Mouse (Mus musculus): Measurements from ENCODE around the gene Ano3. TPM values are rescaled to one million over a fixed set of nuclear protein-coding genes. Genes with fewer than 3 reads are reported as not detected.

The Ano3 gene
- polyA plus RNA-seq, 1 experiment from 2014 or later, result 0.66 TPM

GRCm38 (mm10) chr2:110865584-110865983 lies 85.1 kb downstream of the Ano3 start:
- no peaks in the 10 kb centered on the region for H3K9me3 ChIP-seq (replicated peaks; ENCODE audit: control insufficient read depth, low read length)
- no peak overlapping the region for H3K4me2 ChIP-seq
- no peaks in the 10 kb centered on the region for H3K27me3 ChIP-seq (ENCODE audit: control insufficient read depth, insufficient read depth, low read length)
- 67% methylated on average over 3 of the region's 3 CpGs for WGBS (ENCODE audit: insufficient replicate concordance)
- H3K9ac ChIP-seq (ENCODE audit: low read depth, low read length), result no peak overlapping the region
- no peaks in the 10 kb centered on the region for H3K4me1 ChIP-seq (ENCODE audit: control insufficient read depth, insufficient read depth, low read length)
- ATAC-seq (replicated peaks; ENCODE audit: insufficient number of reproducible peaks, low FRiP score, low TSS enrichment), result no peak
- H3K4me3 ChIP-seq (ENCODE audit: low read depth, low read length), result no peak overlapping the region
- no peak overlapping the region for H3K27ac ChIP-seq (ENCODE audit: low read depth, low read length)
- H3K36me3 ChIP-seq (ENCODE audit: control insufficient read depth, insufficient read depth, low read length), result no peaks in the 10 kb centered on the region

GRCm38 (mm10) chr2:110863376-110863775 lies 87.3 kb downstream of the Ano3 start:
- Histone ChIP-seq H3K36me3 (ENCODE audit: control insufficient read depth, insufficient read depth, low read length) (no peaks in the 10 kb centered on the region), H3K9me3 (replicated peaks; ENCODE audit: control insufficient read depth, low read length) (no peaks in the 10 kb centered on the region), H3K9ac (ENCODE audit: low read depth, low read length) (no peak overlapping the region), H3K4me1 (ENCODE audit: control insufficient read depth, insufficient read depth, low read length) (no peaks in the 10 kb centered on the region), H3K4me2 (no peak overlapping the region), H3K27ac (ENCODE audit: low read depth, low read length) (no peak overlapping the region), H3K4me3 (ENCODE audit: low read depth, low read length) (no peak overlapping the region), H3K27me3 (ENCODE audit: control insufficient read depth, insufficient read depth, low read length) (no peaks in the 10 kb centered on the region)
- whole genome bisulfite sequencing (ENCODE audit: insufficient replicate concordance), result 84% methylated on average over 4 of the region's 4 CpGs
- no peak for ATAC-seq (replicated peaks; ENCODE audit: insufficient number of reproducible peaks, low FRiP score, low TSS enrichment)

DNA sequence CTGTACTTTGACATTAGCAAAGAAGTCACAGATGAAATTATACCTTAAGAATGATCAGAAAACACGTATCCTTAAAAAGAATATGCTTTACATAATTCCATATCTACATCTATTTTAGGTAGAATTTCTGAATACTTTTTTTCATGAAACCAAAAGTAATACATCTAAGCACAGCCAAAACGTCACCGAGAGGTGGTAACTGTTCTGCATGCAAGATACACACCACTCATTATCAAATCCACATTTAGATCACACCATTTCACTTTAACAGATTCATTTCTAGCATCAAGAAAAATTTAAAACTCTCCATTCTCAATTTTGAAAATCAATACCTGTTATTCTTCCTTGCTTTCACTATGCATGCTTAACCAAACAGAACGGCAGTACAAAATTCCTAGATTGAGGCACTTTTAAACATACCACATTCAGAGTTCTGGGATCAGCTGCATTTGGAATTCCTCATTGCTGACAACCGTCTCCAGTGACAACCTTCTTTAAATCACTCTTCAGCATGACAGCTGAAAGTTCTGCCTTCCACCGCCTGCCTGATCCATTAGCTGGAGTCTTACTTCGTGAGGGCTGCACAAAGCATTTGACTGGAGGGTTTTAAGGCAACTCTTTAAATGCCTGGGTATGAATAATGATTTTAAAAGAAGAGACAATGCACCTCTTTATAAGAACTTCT lies 111.0 kb downstream of the Ano3 start:
- 41% methylated on average over 7 of the region's 7 CpGs for WGBS (ENCODE audit: insufficient replicate concordance)
- no peak for ATAC-seq (replicated peaks; ENCODE audit: insufficient number of reproducible peaks, low FRiP score, low TSS enrichment)

DNA sequence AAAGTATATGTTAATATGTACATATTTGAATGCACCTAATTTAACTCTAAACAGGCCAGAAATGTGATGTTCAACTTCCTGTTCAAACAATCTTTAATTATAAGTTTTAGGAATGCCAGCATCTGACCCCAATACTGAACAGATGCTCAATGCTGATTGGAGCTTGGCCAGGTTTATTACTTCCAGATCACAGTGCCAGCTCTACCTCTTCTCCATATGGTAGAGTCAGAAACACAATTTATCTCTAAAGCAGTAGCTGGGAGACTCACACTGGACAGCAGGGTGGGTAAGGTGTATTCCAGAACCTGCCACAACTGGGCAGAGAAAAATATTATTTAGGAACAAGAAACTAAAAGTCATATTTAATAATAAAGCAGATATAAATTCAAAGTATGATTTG lies 134.5 kb downstream of the Ano3 start:
- Histone ChIP-seq H3K4me1 (ENCODE audit: control insufficient read depth, insufficient read depth, low read length) (no peaks in the 10 kb centered on the region), H3K27me3 (ENCODE audit: control insufficient read depth, insufficient read depth, low read length) (no peaks in the 10 kb centered on the region), H3K9ac (ENCODE audit: low read depth, low read length) (no peak overlapping the region), H3K4me3 (ENCODE audit: low read depth, low read length) (no peak overlapping the region), H3K9me3 (replicated peaks; ENCODE audit: control insufficient read depth, low read length) (no peaks in the 10 kb centered on the region), H3K27ac (ENCODE audit: low read depth, low read length) (no peak overlapping the region), H3K4me2 (no peak overlapping the region), H3K36me3 (ENCODE audit: control insufficient read depth, insufficient read depth, low read length) (no peaks in the 10 kb centered on the region)
- no peak for ATAC-seq (replicated peaks; ENCODE audit: insufficient number of reproducible peaks, low FRiP score, low TSS enrichment)

More for the DNA sequence above, 111.0 kb downstream of the Ano3 start:
- no peak overlapping the region for H3K27ac ChIP-seq (ENCODE audit: low read depth, low read length)
- H3K9me3 ChIP-seq (replicated peaks; ENCODE audit: control insufficient read depth, low read length), result no peaks in the 10 kb centered on the region
- no peaks in the 10 kb centered on the region for H3K36me3 ChIP-seq (ENCODE audit: control insufficient read depth, insufficient read depth, low read length)
- H3K9ac ChIP-seq (ENCODE audit: low read depth, low read length), result no peak overlapping the region
- no peaks in the 10 kb centered on the region for H3K4me1 ChIP-seq (ENCODE audit: control insufficient read depth, insufficient read depth, low read length)
- no peak overlapping the region for H3K4me3 ChIP-seq (ENCODE audit: low read depth, low read length)
- H3K4me2 ChIP-seq, result no peak overlapping the region
- H3K27me3 ChIP-seq (ENCODE audit: control insufficient read depth, insufficient read depth, low read length), result no peaks in the 10 kb centered on the region

DNA sequence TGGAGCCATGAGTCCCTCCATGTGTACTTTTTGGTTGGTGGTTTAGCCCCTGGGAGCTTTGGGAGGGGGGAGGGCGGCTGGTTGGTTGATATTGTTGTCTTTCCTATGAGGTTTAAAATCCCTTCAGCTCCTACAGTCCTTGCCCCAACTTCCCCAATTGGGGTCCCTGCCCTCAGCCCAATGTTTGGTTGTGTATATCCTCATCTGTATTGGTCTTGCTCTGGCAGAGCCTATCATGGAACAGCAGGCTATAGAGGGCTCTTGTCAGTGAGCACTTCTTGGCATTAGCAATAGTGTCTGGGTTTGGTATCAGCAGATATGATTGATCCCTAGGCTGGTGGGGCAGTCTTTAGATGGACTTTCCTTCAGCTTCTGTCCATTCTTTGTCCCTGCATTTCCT lies 135.8 kb downstream of the Ano3 start:
- no peaks in the 10 kb centered on the region for H3K9me3 ChIP-seq (replicated peaks; ENCODE audit: control insufficient read depth, low read length)
- no peak for ATAC-seq (replicated peaks; ENCODE audit: insufficient number of reproducible peaks, low FRiP score, low TSS enrichment)
- 67% methylated on average over 1 of the region's 1 CpGs for WGBS (ENCODE audit: insufficient replicate concordance)

GRCm38 (mm10) chr2:110806302-110807093 lies 144.2 kb downstream of the Ano3 start:
- no peaks in the 10 kb centered on the region for H3K9me3 ChIP-seq (replicated peaks; ENCODE audit: control insufficient read depth, low read length)
- no peaks in the 10 kb centered on the region for H3K4me1 ChIP-seq (ENCODE audit: control insufficient read depth, insufficient read depth, low read length)
- no peak for ATAC-seq (replicated peaks; ENCODE audit: insufficient number of reproducible peaks, low FRiP score, low TSS enrichment)
- no peak overlapping the region for H3K9ac ChIP-seq (ENCODE audit: low read depth, low read length)
- no peaks in the 10 kb centered on the region for H3K36me3 ChIP-seq (ENCODE audit: control insufficient read depth, insufficient read depth, low read length)
- H3K27me3 ChIP-seq (ENCODE audit: control insufficient read depth, insufficient read depth, low read length), result no peaks in the 10 kb centered on the region
- no peak overlapping the region for H3K4me3 ChIP-seq (ENCODE audit: low read depth, low read length)
- no peak overlapping the region for H3K4me2 ChIP-seq
- 76% methylated on average over 5 of the region's 5 CpGs for WGBS (ENCODE audit: insufficient replicate concordance)
- H3K27ac ChIP-seq (ENCODE audit: low read depth, low read length), result no peak overlapping the region

More for the DNA sequence above, 135.8 kb downstream of the Ano3 start:
- Histone ChIP-seq H3K27me3 (ENCODE audit: control insufficient read depth, insufficient read depth, low read length) (no peaks in the 10 kb centered on the region), H3K4me1 (ENCODE audit: control insufficient read depth, insufficient read depth, low read length) (no peaks in the 10 kb centered on the region), H3K4me3 (ENCODE audit: low read depth, low read length) (no peak overlapping the region), H3K36me3 (ENCODE audit: control insufficient read depth, insufficient read depth, low read length) (no peaks in the 10 kb centered on the region), H3K4me2 (no peak overlapping the region), H3K27ac (ENCODE audit: low read depth, low read length) (no peak overlapping the region), H3K9ac (ENCODE audit: low read depth, low read length) (no peak overlapping the region)

GRCm38 (mm10) chr2:110795928-110796327 lies 154.8 kb downstream of the Ano3 start:
- no peak for ATAC-seq (replicated peaks; ENCODE audit: insufficient number of reproducible peaks, low FRiP score, low TSS enrichment)
- no peak overlapping the region for H3K9ac ChIP-seq (ENCODE audit: low read depth, low read length)
- 91% methylated on average over 1 of the region's 1 CpGs for WGBS (ENCODE audit: insufficient replicate concordance)
- no peak overlapping the region for H3K4me3 ChIP-seq (ENCODE audit: low read depth, low read length)
- H3K36me3 ChIP-seq (ENCODE audit: control insufficient read depth, insufficient read depth, low read length), result no peaks in the 10 kb centered on the region
- no peaks in the 10 kb centered on the region for H3K27me3 ChIP-seq (ENCODE audit: control insufficient read depth, insufficient read depth, low read length)
- H3K4me2 ChIP-seq, result no peak overlapping the region
- no peaks in the 10 kb centered on the region for H3K9me3 ChIP-seq (replicated peaks; ENCODE audit: control insufficient read depth, low read length)
- H3K27ac ChIP-seq (ENCODE audit: low read depth, low read length), result no peak overlapping the region
- no peaks in the 10 kb centered on the region for H3K4me1 ChIP-seq (ENCODE audit: control insufficient read depth, insufficient read depth, low read length)

- Histone ChIP-seq H3K4me3 (ENCODE audit: low read depth, low read length) (no peak overlapping the region), H3K9ac (ENCODE audit: low read depth, low read length) (no peak overlapping the region), H3K27me3 (ENCODE audit: control insufficient read depth, insufficient read depth, low read length) (no peaks in the 10 kb centered on the region), H3K9me3 (replicated peaks; ENCODE audit: control insufficient read depth, low read length) (no peaks in the 10 kb centered on the region), H3K36me3 (ENCODE audit: control insufficient read depth, insufficient read depth, low read length) (no peaks in the 10 kb centered on the region), H3K27ac (ENCODE audit: low read depth, low read length) (no peak overlapping the region), H3K4me2 (no peak overlapping the region), H3K4me1 (ENCODE audit: control insufficient read depth, insufficient read depth, low read length) (no peaks in the 10 kb centered on the region)
- WGBS (ENCODE audit: insufficient replicate concordance), result 63% methylated on average over 3 of the region's 3 CpGs
- no peak for ATAC-seq (replicated peaks; ENCODE audit: insufficient number of reproducible peaks, low FRiP score, low TSS enrichment)
Measured at GRCm38 (mm10) chr2:110795433-110795832, 155.3 kb downstream of the Ano3 start.

- H3K27ac ChIP-seq (ENCODE audit: low read depth, low read length), result no peak overlapping the region
- H3K27me3 ChIP-seq (ENCODE audit: control insufficient read depth, insufficient read depth, low read length), result no peaks in the 10 kb centered on the region
- no peak overlapping the region for H3K4me3 ChIP-seq (ENCODE audit: low read depth, low read length)
- no peak overlapping the region for H3K4me2 ChIP-seq
- H3K4me1 ChIP-seq (ENCODE audit: control insufficient read depth, insufficient read depth, low read length), result no peaks in the 10 kb centered on the region
- WGBS (ENCODE audit: insufficient replicate concordance), result 76% methylated on average over 3 of the region's 3 CpGs
- H3K36me3 ChIP-seq (ENCODE audit: control insufficient read depth, insufficient read depth, low read length), result no peaks in the 10 kb centered on the region
- ATAC-seq (replicated peaks; ENCODE audit: insufficient number of reproducible peaks, low FRiP score, low TSS enrichment), result no peak
- H3K9ac ChIP-seq (ENCODE audit: low read depth, low read length), result no peak overlapping the region
- no peaks in the 10 kb centered on the region for H3K9me3 ChIP-seq (replicated peaks; ENCODE audit: control insufficient read depth, low read length)
Measured at GRCm38 (mm10) chr2:110787396-110787795, 163.3 kb downstream of the Ano3 start.

Measured in heart, embryonic 11.5 days (tissue).